Mouse (Mus musculus): Measurements from ENCODE around the gene Sobp.

DNA sequence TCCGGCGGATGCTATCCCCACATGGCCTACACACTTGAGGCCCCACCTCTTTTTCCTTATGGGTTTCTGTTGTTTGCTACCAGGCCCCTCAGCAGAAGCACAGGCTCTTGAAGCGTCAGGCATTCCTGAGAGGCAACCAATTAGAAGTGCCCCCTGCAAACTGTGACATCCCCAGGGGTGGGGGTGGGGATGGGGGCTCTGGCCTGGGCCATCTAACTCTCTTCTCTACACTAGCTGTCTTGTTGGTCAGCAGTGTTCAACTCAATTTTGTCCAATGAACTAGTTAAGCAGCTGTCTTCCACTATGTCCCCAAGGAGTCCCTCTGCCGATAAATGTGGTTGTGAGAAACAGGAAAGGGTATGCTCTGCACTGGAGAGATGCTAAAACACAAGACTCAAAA is 169.3 kb downstream of the Sobp start:
- no peak for TF ChIP-seq CTCF (IDR thresholded peaks at IDR 0.05; ENCODE audit: borderline replicate concordance, insufficient read depth, low read depth, low read length)
- TF ChIP-seq POLR2A (IDR thresholded peaks at IDR 0.05; ENCODE audit: borderline replicate concordance, insufficient read depth, low read length), result no peak

Measured in cerebellum, adult 2 months (tissue).